Mouse (Mus musculus) cerebellum, adult 2 months (tissue): ENCODE data around the gene Gm38394.

Experiments
- CTCF ChIP-seq: fragments of 200-500 bp; IDR thresholded peaks from 2 replicates; pipeline ENCODE4 v1.5.1; 2011; ENCODE audit warnings: low read depth, mild to moderate bottlenecking, control low read depth, low read length, moderate library complexity, borderline replicate concordance; ENCODE audit not compliant: insufficient read depth
- POLR2A ChIP-seq: fragments of 200-500 bp; IDR thresholded peaks from 2 replicates; pipeline ENCODE4 v1.6.1; 2011; ENCODE audit warnings: low read length, control low read depth, borderline replicate concordance; ENCODE audit not compliant: insufficient read depth

- no peak for TF ChIP-seq CTCF
- TF ChIP-seq POLR2A, result no peak
Observed at GRCm38 (mm10) chr1:133670190-133670589, 9.1 kb upstream of the Gm38394 start.
